Mouse (Mus musculus): ENCODE measurements around the gene Ythdf2. TPM values are rescaled to one million over a fixed set of nuclear protein-coding genes. Genes with fewer than 3 reads are reported as not detected.
"Not testable (repeated sequence)": the region's sequence is repeated elsewhere in the genome, so short reads cannot be mapped to it uniquely, and the experiment has no call there.

The Ythdf2 gene
- polyA plus RNA-seq, 1 experiment = 20.5 TPM

DNA sequence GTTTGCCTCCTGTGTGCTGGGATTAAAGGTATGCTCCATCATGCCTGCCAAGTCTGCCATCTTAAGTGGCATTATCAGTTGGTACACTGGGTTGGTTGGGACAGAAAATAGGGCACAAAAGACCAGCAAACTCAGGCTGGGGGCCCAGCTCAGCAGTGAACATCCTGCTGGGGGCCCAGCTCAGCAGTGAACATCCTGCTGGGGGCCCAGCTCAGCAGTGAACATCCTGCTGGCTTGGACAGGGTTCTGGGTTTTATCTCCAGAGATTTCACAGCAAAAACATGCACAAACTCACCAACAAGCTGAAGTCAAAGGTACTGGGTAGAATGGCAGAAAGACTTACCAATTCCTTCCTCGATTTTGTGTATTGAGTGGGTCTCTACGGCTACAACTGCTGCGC lies 33.5 kb upstream of the Ythdf2 start:
- Histone ChIP-seq H3K4me1 (ENCODE audit: control insufficient read depth, insufficient read depth, low read length) (peaks cover 1% of the 10 kb centered on the region; the same call in 1 of the 2 replicates), H3K27ac (ENCODE audit: insufficient read depth, low read length) (no peak overlapping the region), H3K4me3 (ENCODE audit: insufficient read depth, low read length) (no peak overlapping the region)
- TF ChIP-seq POLR2A (IDR thresholded peaks at IDR 0.05; ENCODE audit: extremely low read depth, insufficient read depth, low read length) (no peak), CTCF (IDR thresholded peaks at IDR 0.05; ENCODE audit: extremely low read depth, insufficient read depth, low read length) (no peak)

GRCm38 (mm10) chr4:132241208-132241607 lies 29.1 kb upstream of the Ythdf2 start:
- Histone ChIP-seq H3K4me3 (ENCODE audit: insufficient read depth, low read length) (no peak overlapping the region), H3K4me1 (ENCODE audit: control insufficient read depth, insufficient read depth, low read length) (no peaks in the 10 kb centered on the region), H3K27ac (ENCODE audit: insufficient read depth, low read length) (no peak overlapping the region)
- no peak for TF ChIP-seq CTCF (IDR thresholded peaks at IDR 0.05; ENCODE audit: extremely low read depth, insufficient read depth, low read length)
- TF ChIP-seq POLR2A (IDR thresholded peaks at IDR 0.05; ENCODE audit: extremely low read depth, insufficient read depth, low read length) = no peak

GRCm38 (mm10) chr4:132240367-132240766 lies 28.3 kb upstream of the Ythdf2 start:
- TF ChIP-seq POLR2A (IDR thresholded peaks at IDR 0.05; ENCODE audit: extremely low read depth, insufficient read depth, low read length) (no peak), CTCF (IDR thresholded peaks at IDR 0.05; ENCODE audit: extremely low read depth, insufficient read depth, low read length) (no peak)
- no peak overlapping the region for H3K4me3 ChIP-seq (ENCODE audit: insufficient read depth, low read length)
- H3K4me1 ChIP-seq (ENCODE audit: control insufficient read depth, insufficient read depth, low read length) = no peaks in the 10 kb centered on the region
- no peak overlapping the region for H3K27ac ChIP-seq (ENCODE audit: insufficient read depth, low read length)

- H3K4me3 ChIP-seq (ENCODE audit: insufficient read depth, low read length) = no peak overlapping the region
- no peak for TF ChIP-seq POLR2A (IDR thresholded peaks at IDR 0.05; ENCODE audit: extremely low read depth, insufficient read depth, low read length)
- no peak for TF ChIP-seq CTCF (IDR thresholded peaks at IDR 0.05; ENCODE audit: extremely low read depth, insufficient read depth, low read length)
- H3K27ac ChIP-seq (ENCODE audit: insufficient read depth, low read length) = no peak overlapping the region
- no peaks in the 10 kb centered on the region for H3K4me1 ChIP-seq (ENCODE audit: control insufficient read depth, insufficient read depth, low read length)
These were observed 26.3 kb upstream of the Ythdf2 start for GRCm38 (mm10) chr4:132238356-132238755.

- no peak overlapping the region for H3K4me3 ChIP-seq (ENCODE audit: insufficient read depth, low read length)
- no peaks in the 10 kb centered on the region for H3K4me1 ChIP-seq (ENCODE audit: control insufficient read depth, insufficient read depth, low read length)
- no peak overlapping the region for H3K27ac ChIP-seq (ENCODE audit: insufficient read depth, low read length)
- TF ChIP-seq CTCF (IDR thresholded peaks at IDR 0.05; ENCODE audit: extremely low read depth, insufficient read depth, low read length) = no peak
- TF ChIP-seq POLR2A (IDR thresholded peaks at IDR 0.05; ENCODE audit: extremely low read depth, insufficient read depth, low read length) = no peak
These were observed 22.6 kb upstream of the Ythdf2 start for GRCm38 (mm10) chr4:132234710-132235109.

GRCm38 (mm10) chr4:132230422-132230821 lies 18.3 kb upstream of the Ythdf2 start:
- Histone ChIP-seq H3K4me1 (ENCODE audit: control insufficient read depth, insufficient read depth, low read length) (no peaks in the 10 kb centered on the region), H3K4me3 (ENCODE audit: insufficient read depth, low read length) (no peak overlapping the region), H3K27ac (ENCODE audit: insufficient read depth, low read length) (no peak overlapping the region)
- TF ChIP-seq POLR2A (IDR thresholded peaks at IDR 0.05; ENCODE audit: extremely low read depth, insufficient read depth, low read length) (no peak), CTCF (IDR thresholded peaks at IDR 0.05; ENCODE audit: extremely low read depth, insufficient read depth, low read length) (no peak)

DNA sequence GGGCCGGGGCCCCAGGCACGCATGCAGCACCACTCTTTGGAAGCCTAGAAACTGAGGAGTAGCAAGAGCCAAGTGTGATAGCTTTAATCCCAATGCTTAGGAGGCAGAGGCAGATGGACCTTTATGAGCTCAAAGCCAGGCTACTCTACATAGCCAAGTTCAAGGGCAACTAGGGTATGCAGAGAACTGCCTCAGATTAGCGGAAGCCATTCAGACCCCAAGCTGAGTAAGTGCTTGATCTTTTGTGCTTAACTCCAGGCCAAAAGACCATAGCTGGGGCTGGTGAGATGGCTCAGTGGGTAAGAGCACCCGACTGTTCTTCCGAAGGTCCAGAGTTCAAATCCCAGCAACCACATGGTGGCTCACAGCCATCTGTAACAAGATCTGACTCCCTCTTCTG lies 9.9 kb upstream of the Ythdf2 start:
- H3K4me3 ChIP-seq (ENCODE audit: insufficient read depth, low read length); H3K27ac ChIP-seq (ENCODE audit: insufficient read depth, low read length); H3K4me1 ChIP-seq (ENCODE audit: control insufficient read depth, insufficient read depth, low read length): not testable (repeated sequence)

- not testable (repeated sequence) for H3K4me3 ChIP-seq (ENCODE audit: insufficient read depth, low read length); H3K4me1 ChIP-seq (ENCODE audit: control insufficient read depth, insufficient read depth, low read length)
These were observed 6.3 kb upstream of the Ythdf2 start for GRCm38 (mm10) chr4:132218439-132218838.

DNA sequence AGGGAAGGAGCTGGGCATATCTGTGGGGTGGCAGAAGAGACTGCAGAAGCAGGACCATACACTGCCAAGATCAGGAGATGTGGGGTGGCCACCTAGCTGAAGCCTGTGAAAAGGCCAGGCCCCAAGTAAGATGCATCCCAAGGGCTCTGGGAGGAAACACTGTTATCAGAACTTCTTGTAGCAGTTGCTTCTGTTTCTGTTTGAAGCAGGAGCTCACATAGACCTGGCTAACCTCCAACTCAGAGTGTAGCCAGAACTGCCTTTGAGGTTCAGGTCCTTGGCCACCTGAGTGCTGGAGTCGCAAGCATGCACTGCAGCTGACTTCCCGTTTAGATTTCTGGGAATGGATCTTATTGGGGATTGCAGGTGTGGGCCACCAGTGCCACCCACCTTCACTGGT lies 5.7 kb upstream of the Ythdf2 start:
- Histone ChIP-seq H3K27ac (ENCODE audit: insufficient read depth, low read length) (no peak overlapping the region), H3K4me1 (ENCODE audit: control insufficient read depth, insufficient read depth, low read length) (no peaks in the 10 kb centered on the region), H3K4me3 (ENCODE audit: insufficient read depth, low read length) (no peak overlapping the region)
- no peak for TF ChIP-seq POLR2A (IDR thresholded peaks at IDR 0.05; ENCODE audit: extremely low read depth, insufficient read depth, low read length)
- no peak for TF ChIP-seq CTCF (IDR thresholded peaks at IDR 0.05; ENCODE audit: extremely low read depth, insufficient read depth, low read length)

More at GRCm38 (mm10) chr4:132218439-132218838, 6.3 kb upstream of the Ythdf2 start:
- not testable (repeated sequence) for H3K27ac ChIP-seq (ENCODE audit: insufficient read depth, low read length)

DNA sequence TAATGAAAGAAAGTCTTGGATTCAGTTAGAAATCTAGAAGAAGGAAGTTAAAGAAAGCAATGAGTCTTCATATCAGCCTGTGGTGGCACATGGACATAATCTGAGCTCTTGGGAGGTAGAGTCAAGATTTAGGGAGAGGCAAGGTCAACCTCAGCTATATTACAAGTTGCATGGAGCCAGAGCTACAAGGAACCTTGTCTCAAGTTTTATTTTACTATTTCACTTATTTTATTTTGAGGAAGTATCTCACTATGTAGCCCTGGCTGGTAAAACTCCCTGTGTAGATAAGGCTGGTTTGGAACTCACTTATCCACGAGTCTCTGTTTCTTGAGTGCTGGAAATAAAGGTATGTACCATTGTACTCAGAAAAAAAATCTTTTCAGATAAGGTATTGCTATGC lies 4.5 kb upstream of the Ythdf2 start:
- Histone ChIP-seq H3K4me3 (ENCODE audit: insufficient read depth, low read length) (no peak overlapping the region), H3K27ac (ENCODE audit: insufficient read depth, low read length) (no peak overlapping the region), H3K4me1 (ENCODE audit: control insufficient read depth, insufficient read depth, low read length) (no peaks in the 10 kb centered on the region)
- no peak for TF ChIP-seq POLR2A (IDR thresholded peaks at IDR 0.05; ENCODE audit: extremely low read depth, insufficient read depth, low read length)
- no peak for TF ChIP-seq CTCF (IDR thresholded peaks at IDR 0.05; ENCODE audit: extremely low read depth, insufficient read depth, low read length)

GRCm38 (mm10) chr4:132214847-132215246 lies 2.7 kb upstream of the Ythdf2 start:
- Histone ChIP-seq H3K4me1 (ENCODE audit: control insufficient read depth, insufficient read depth, low read length) (peaks cover 7% of the 10 kb centered on the region; the same call in 1 of the 2 replicates), H3K4me3 (ENCODE audit: insufficient read depth, low read length) (no peak overlapping the region)
- no peak for TF ChIP-seq POLR2A (IDR thresholded peaks at IDR 0.05; ENCODE audit: extremely low read depth, insufficient read depth, low read length)
- TF ChIP-seq CTCF (IDR thresholded peaks at IDR 0.05; ENCODE audit: extremely low read depth, insufficient read depth, low read length) = no peak

More at GRCm38 (mm10) chr4:132214847-132215246, 2.7 kb upstream of the Ythdf2 start:
- H3K27ac ChIP-seq (ENCODE audit: insufficient read depth, low read length) = no peak overlapping the region
